ENCODE assay signal across 10 mouse cellular contexts in genomic region chr2:131955264-131955663, GRCm38 (mm10). TPM values are rescaled to one million over a fixed set of nuclear protein-coding genes. Genes with fewer than 3 reads are reported as not detected.
DNase-seq lines count a peak whose midpoint lies in the region; ATAC-seq and TF ChIP-seq lines count a peak whose summit lies in the region.
"Had no signal": no experiment of that assay in that cellular context is flagged by ENCODE, and none has a peak within 500 bp of the region (broad histone marks: within the 10 kb centered on the region; RNA-seq: fewer than 3 reads in every experiment).

No protein-coding gene starts in this region.

- no peak overlapping the region for H3K9ac ChIP-seq in heart, embryonic 11.5 days (ENCODE audit: low read depth, low read length)
- no peak overlapping the region for H3K9ac ChIP-seq in kidney, postnatal 0 days (ENCODE audit: low read depth, low read length)
- H3K9ac ChIP-seq in stomach, embryonic 15.5 days, result no peak overlapping the region

- WGBS in heart, embryonic 11.5 days (ENCODE audit: insufficient replicate concordance), result 2% methylated on average over 17 of the region's 17 CpGs
- 6% methylated on average over 17 of the region's 17 CpGs for WGBS in kidney, postnatal 0 days
- WGBS in stomach, embryonic 15.5 days, result 2% methylated on average over 17 of the region's 17 CpGs

- H3K4me2 ChIP-seq in heart, embryonic 11.5 days, result peak overlapping the region; percentile 73
- H3K4me2 ChIP-seq in kidney, postnatal 0 days (ENCODE audit: low read length), result peak overlapping the region; percentile 54
- H3K4me2 ChIP-seq in stomach, embryonic 15.5 days, result peak overlapping the region; percentile 56

- peaks cover 49% of the 10 kb centered on the region for H3K27me3 ChIP-seq in erythroblast, embryonic 14.5 days (ENCODE audit: control insufficient read depth)
- peaks cover 7% of the 10 kb centered on the region; the same call in 1 of the 2 replicates for H3K27me3 ChIP-seq in heart, embryonic 11.5 days (ENCODE audit: control insufficient read depth, insufficient read depth, low read length)
- no peaks in the 10 kb centered on the region; the same call in 1 of the 2 replicates for H3K27me3 ChIP-seq in kidney, postnatal 0 days (ENCODE audit: insufficient read depth, low read length)
- peaks cover 31% of the 10 kb centered on the region for H3K27me3 ChIP-seq in stomach, embryonic 15.5 days (replicated peaks)

- ATAC-seq in erythroblast, adult 5-6 weeks (replicated peaks; ENCODE audit: low FRiP score, poor library complexity, severe bottlenecking), result no peak
- ATAC-seq in heart, embryonic 11.5 days (replicated peaks; ENCODE audit: insufficient number of reproducible peaks, low FRiP score, low TSS enrichment), result 0 out of 2 replicates have a peak, but pooled peaks have one; percentile 35
- no peak; the same call in 1 of the 2 replicates for ATAC-seq in kidney, postnatal 0 days (replicated peaks; ENCODE audit: low FRiP score, low read depth)
- ATAC-seq in stomach, embryonic 15.5 days (ENCODE audit: insufficient read depth, low FRiP score, low read depth), result peak; percentile 40

- peak; percentile 61 for DNase-seq in adrenal gland, postnatal 14 days
- DNase-seq in kidney, postnatal 0 days (ENCODE audit: low spot score), result peak; percentile 37
- peak; percentile 77 for DNase-seq in lung, postnatal 25 days (ENCODE audit: low spot score)
- no peak for DNase-seq in layer of hippocampus, adult 9-11 months

- peaks cover 6% of the 10 kb centered on the region for H3K4me1 ChIP-seq in erythroblast, embryonic 14.5 days (ENCODE audit: control insufficient read depth)
- H3K4me1 ChIP-seq in heart, embryonic 11.5 days (ENCODE audit: control insufficient read depth, insufficient read depth, low read length), result peaks cover 3% of the 10 kb centered on the region; the same call in 1 of the 2 replicates
- peaks cover 17% of the 10 kb centered on the region for H3K4me1 ChIP-seq in kidney, postnatal 0 days (replicated peaks; ENCODE audit: insufficient read depth, low read length)
- peaks cover 9% of the 10 kb centered on the region; the same call in 1 of the 2 replicates for H3K4me1 ChIP-seq in stomach, embryonic 15.5 days

- H3K9me3 ChIP-seq in erythroblast, embryonic 14.5 days (ENCODE audit: control insufficient read depth, low read length), result no peaks in the 10 kb centered on the region
- H3K9me3 ChIP-seq in heart, embryonic 11.5 days (replicated peaks; ENCODE audit: control insufficient read depth, low read length), result no peaks in the 10 kb centered on the region
- H3K9me3 ChIP-seq in kidney, postnatal 0 days (replicated peaks; ENCODE audit: low read length), result no peaks in the 10 kb centered on the region
- H3K9me3 ChIP-seq in stomach, embryonic 15.5 days, result no peaks in the 10 kb centered on the region
- H3K9me3 ChIP-seq: G1E had no signal

- no peaks in the 10 kb centered on the region for H3K36me3 ChIP-seq in erythroblast, embryonic 14.5 days (ENCODE audit: control insufficient read depth)
- no peaks in the 10 kb centered on the region for H3K36me3 ChIP-seq in heart, embryonic 11.5 days (ENCODE audit: control insufficient read depth, insufficient read depth, low read length)
- H3K36me3 ChIP-seq in kidney, postnatal 0 days (ENCODE audit: insufficient read depth, low read length), result no peaks in the 10 kb centered on the region
- no peaks in the 10 kb centered on the region for H3K36me3 ChIP-seq in stomach, embryonic 15.5 days
- H3K36me3 ChIP-seq: G1E had no signal

- H3K27ac ChIP-seq in heart, embryonic 11.5 days (ENCODE audit: low read depth, low read length), result no peak overlapping the region
- no peak overlapping the region for H3K27ac ChIP-seq in kidney, postnatal 0 days
- no peak overlapping the region for H3K27ac ChIP-seq in stomach, embryonic 15.5 days

- H3K4me3 ChIP-seq in erythroblast, embryonic 14.5 days (replicated peaks), result peak overlapping the region; percentile 31
- H3K4me3 ChIP-seq in heart, embryonic 11.5 days (ENCODE audit: low read depth, low read length), result peak overlapping the region; percentile 42
- H3K4me3 ChIP-seq in kidney, postnatal 0 days (replicated peaks; ENCODE audit: low read depth, low read length), result peak overlapping the region; percentile 23
- H3K4me3 ChIP-seq in stomach, embryonic 15.5 days (replicated peaks), result peak overlapping the region; percentile 35

- no peak for TF ChIP-seq CTCF in kidney, postnatal 0 days (IDR thresholded peaks at IDR 0.05; ENCODE audit: low read depth)

RNA-seq across cellular contexts. Expression of gene Prnd, which starts 4.6 kb away (rescaled TPM):
- polyA plus RNA-seq in erythroblast, embryonic 14.5 days (2012), result not detected in 2 replicates
- not detected in 2 replicates for total RNA-seq in erythroblast, adult 5-6 weeks (2015; ENCODE audit: low replicate concordance)
- total RNA-seq in erythroblast, adult 5-6 weeks (2017; ENCODE audit: low replicate concordance), result not detected in 2 replicates
- total RNA-seq in adrenal gland, postnatal 14 days (2021), result 0.98 and 2.8 TPM in 2 replicates
- polyA plus RNA-seq in heart, embryonic 11.5 days (2014; fragmentation: Nextera tagmentation; extraction: Ambion mirVana), result 3.2 and 4.0 TPM in 2 replicates
- 14.1 and 17.0 TPM in 2 replicates for polyA plus RNA-seq in kidney, postnatal 0 days (2015; fragmentation: Nextera tagmentation; extraction: Ambion mirVana)
- polyA plus RNA-seq in stomach, embryonic 15.5 days (2015; fragmentation: Nextera tagmentation; extraction: Ambion mirVana), result 40.6 and 47.4 TPM in 2 replicates
- polyA plus RNA-seq: G1E had no signal

RNA-seq across cellular contexts. Expression of gene Prn, which starts 45.5 kb away (rescaled TPM):
- not detected in 2 replicates for polyA plus RNA-seq in erythroblast, embryonic 14.5 days (2012)
- total RNA-seq in erythroblast, adult 5-6 weeks (2015; ENCODE audit: low replicate concordance), result not detected in 2 replicates
- total RNA-seq in erythroblast, adult 5-6 weeks (2017; ENCODE audit: low replicate concordance), result not detected in 2 replicates
- 0.79 and 1.1 TPM in 2 replicates for total RNA-seq in adrenal gland, postnatal 14 days (2021)
- polyA plus RNA-seq in heart, embryonic 11.5 days (2014; fragmentation: Nextera tagmentation; extraction: Ambion mirVana), result not detected in 2 replicates
- polyA plus RNA-seq in kidney, postnatal 0 days (2015; fragmentation: Nextera tagmentation; extraction: Ambion mirVana), result 0.20 TPM in 1 of 2 replicates, not detected in the other
- not detected in 2 replicates for polyA plus RNA-seq in stomach, embryonic 15.5 days (2015; fragmentation: Nextera tagmentation; extraction: Ambion mirVana)
- total RNA-seq: G1E; neutrophil, adult 5-6 weeks had no signal
- polyA plus RNA-seq: G1E had no signal

RNA-seq across cellular contexts. Expression of gene Prnp, which starts 45.5 kb away (rescaled TPM):
- 3.8 and 4.8 TPM in 2 replicates for polyA plus RNA-seq in erythroblast, embryonic 14.5 days (2012)
- total RNA-seq in erythroblast, adult 5-6 weeks (2015; ENCODE audit: low replicate concordance), result 80.3 and 84.9 TPM in 2 replicates
- total RNA-seq in erythroblast, adult 5-6 weeks (2017; ENCODE audit: low replicate concordance), result 147 and 159 TPM in 2 replicates
- total RNA-seq in adrenal gland, postnatal 14 days (2021), result 73.3 and 74.6 TPM in 2 replicates
- polyA plus RNA-seq in heart, embryonic 11.5 days (2014; fragmentation: Nextera tagmentation; extraction: Ambion mirVana), result 47.0 and 53.2 TPM in 2 replicates
- polyA plus RNA-seq in kidney, postnatal 0 days (2015; fragmentation: Nextera tagmentation; extraction: Ambion mirVana), result 63.8 and 69.9 TPM in 2 replicates
- polyA plus RNA-seq in stomach, embryonic 15.5 days (2015; fragmentation: Nextera tagmentation; extraction: Ambion mirVana), result 73.8 and 82.2 TPM in 2 replicates

Comparison
In these comparisons a context has a peak if more than half of its experiments do, and no peak if none do; other contexts are left out.
1. ATAC-seq: peak in heart, embryonic 11.5 days (single experiment) and stomach, embryonic 15.5 days (single experiment); none in erythroblast, adult 5-6 weeks (single experiment) and kidney, postnatal 0 days (single experiment).
2. Peak in every context shown above with its lines, with median percentiles within 50 percentile points of each other: H3K4me3 ChIP-seq and H3K4me2 ChIP-seq.